Mouse (Mus musculus) cerebellum, adult 2 months (tissue): ENCODE measurements around the gene Robo2. TPM values are rescaled to one million over a fixed set of nuclear protein-coding genes. Genes with fewer than 3 reads are reported as not detected.

Source experiments
- DNase-seq, 2 experiments: peaks; one replicate each; pipeline ENCODE4 v3.0.0; 2021
- H3K27ac ChIP-seq: fragments of 200-500 bp; 2 replicates; pipeline ENCODE4 v1.5.1; 2012; ENCODE audit warnings: low read length, control low read depth, inconsistent platforms; ENCODE audit not compliant: insufficient read depth
- H3K27me3 ChIP-seq: fragments of 200-500 bp; 2 replicates; pipeline ENCODE4 v1.6.1; 2012; ENCODE audit warnings: inconsistent platforms, mild to moderate bottlenecking, low read length, moderate library complexity; ENCODE audit not compliant: control insufficient read depth, insufficient read depth
- H3K4me1 ChIP-seq: fragments of 200-500 bp; 2 replicates; pipeline ENCODE4 v1.6.1; 2011; ENCODE audit warnings: low read length; ENCODE audit not compliant: control insufficient read depth, insufficient read depth
- H3K4me3 ChIP-seq: fragments of 200-500 bp; replicated peaks from 2 replicates; pipeline ENCODE3; 2011; ENCODE audit warnings: mild to moderate bottlenecking, low read depth, low read length, control low read depth; ENCODE audit not compliant: insufficient read depth
- CTCF ChIP-seq: fragments of 200-500 bp; IDR thresholded peaks from 2 replicates; pipeline ENCODE4 v1.5.1; 2011; ENCODE audit warnings: low read depth, mild to moderate bottlenecking, control low read depth, low read length, moderate library complexity, borderline replicate concordance; ENCODE audit not compliant: insufficient read depth
- POLR2A ChIP-seq: fragments of 200-500 bp; IDR thresholded peaks from 2 replicates; pipeline ENCODE4 v1.6.1; 2011; ENCODE audit warnings: low read length, control low read depth, borderline replicate concordance; ENCODE audit not compliant: insufficient read depth
- WGBS: fragments of 180-500 bp; shearing (Covaris S2); methylation state at CpG from one replicate; pipeline ENCODE4 v1.1.7; 2018; 5-methylcytosine and 5-hydroxymethylcytosine counted together
- polyA plus RNA-seq: library from polyadenylated mRNA; depleted of rRNA; stranded (reverse); fragments of >200 nt; gene quantifications from 2 replicates; pipeline ENCODE4 v1.2.3, GENCODE M21; 2012

The Robo2 gene
- polyA plus RNA-seq, 1 experiment, result 20.1 TPM

DNA sequence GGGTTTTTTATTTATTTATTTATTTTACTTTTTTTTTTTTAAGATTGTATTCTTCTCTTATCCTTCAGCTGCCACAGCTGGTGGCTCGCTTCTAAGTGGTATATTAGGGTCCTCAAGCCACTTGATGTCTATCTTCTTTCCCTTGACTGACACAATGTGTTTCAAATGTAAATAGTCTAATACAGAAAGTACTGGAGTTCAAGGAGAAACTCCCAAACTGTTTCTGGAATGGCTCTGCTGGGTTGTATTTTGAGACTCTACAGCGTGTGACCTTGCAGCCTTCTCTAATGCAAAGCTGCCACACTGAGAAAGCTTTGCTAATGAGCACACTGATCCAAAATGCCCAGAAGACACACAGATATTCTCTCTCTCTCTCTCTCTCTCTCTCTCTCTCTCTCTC is 552.9 kb downstream of the Robo2 start:
- Histone ChIP-seq H3K27ac (no peak overlapping the region), H3K4me3 (no peak overlapping the region), H3K4me1 (no peaks in the 10 kb centered on the region), H3K27me3 (no peaks in the 10 kb centered on the region)
- no peak for DNase-seq
- 97% methylated on average over 2 of the region's 2 CpGs for WGBS
- TF ChIP-seq POLR2A, result no peak
- no peak for TF ChIP-seq CTCF

DNA sequence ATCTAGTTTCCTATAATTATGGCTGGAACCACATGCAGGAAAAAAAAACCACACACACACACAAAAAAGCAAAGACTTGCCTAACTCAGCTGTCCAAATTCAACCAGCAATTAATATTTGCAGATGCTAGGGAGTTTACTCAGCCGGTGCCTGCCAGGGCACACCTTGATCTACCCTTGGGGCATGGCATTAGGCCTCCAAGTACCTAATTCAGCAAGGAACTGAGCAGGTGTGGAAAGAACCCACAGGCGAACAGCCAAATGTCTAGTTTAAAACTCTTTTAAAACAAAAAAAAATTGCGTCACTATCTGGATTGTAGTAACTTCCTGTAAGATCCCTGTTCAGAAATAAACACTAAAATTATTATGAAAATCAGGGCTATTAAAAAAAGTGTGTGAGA is 555.8 kb downstream of the Robo2 start:
- Histone ChIP-seq H3K4me3 (no peak overlapping the region), H3K4me1 (no peaks in the 10 kb centered on the region), H3K27me3 (no peaks in the 10 kb centered on the region), H3K27ac (no peak overlapping the region)
- TF ChIP-seq CTCF (no peak), POLR2A (no peak)
- peak in 1 of 2 experiments; percentile 8 for DNase-seq
- 86% methylated on average over 3 of the region's 3 CpGs for WGBS
